Mouse (Mus musculus) heart, postnatal 0 days (tissue): ENCODE data around the gene Otof.

Experiments
- CTCF ChIP-seq: IDR thresholded peaks from 2 replicates; pipeline ENCODE4 v1.5.1; 2016; ENCODE audit warnings: antibody characterized with exemption, control low read depth, low read depth
- EP300 ChIP-seq: IDR thresholded peaks from 2 replicates; pipeline ENCODE4 v1.6.1; 2016; ENCODE audit warnings: antibody characterized with exemption, low read depth

DNA sequence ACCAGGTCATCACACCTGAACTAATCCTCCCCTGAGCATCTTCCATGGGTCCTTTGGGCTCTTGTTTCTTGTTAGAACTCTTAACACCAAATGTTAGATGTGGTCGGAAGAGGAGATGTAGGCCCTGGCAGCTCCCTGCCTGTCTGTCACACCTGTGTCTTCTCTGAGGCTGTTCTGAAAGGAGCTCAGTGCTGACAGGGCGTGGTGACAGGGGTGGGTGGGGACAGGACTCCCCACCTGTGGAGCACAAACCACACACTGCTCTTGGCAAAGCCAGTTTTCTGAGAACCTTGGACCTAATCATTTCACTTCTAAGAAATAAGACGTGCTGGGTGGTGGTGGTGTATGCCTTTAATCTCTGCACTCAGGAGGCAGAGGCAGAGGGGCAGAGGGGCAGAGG is 108.1 kb downstream of the Otof start:
- TF ChIP-seq CTCF (no peak), EP300 (no peak)
